Mouse (Mus musculus): ENCODE data around the gene Olfr1385.
"Not testable (repeated sequence)": the region's sequence is repeated elsewhere in the genome, so short reads cannot be mapped to it uniquely, and the experiment has no call there.

Gene Olfr1385

DNA sequence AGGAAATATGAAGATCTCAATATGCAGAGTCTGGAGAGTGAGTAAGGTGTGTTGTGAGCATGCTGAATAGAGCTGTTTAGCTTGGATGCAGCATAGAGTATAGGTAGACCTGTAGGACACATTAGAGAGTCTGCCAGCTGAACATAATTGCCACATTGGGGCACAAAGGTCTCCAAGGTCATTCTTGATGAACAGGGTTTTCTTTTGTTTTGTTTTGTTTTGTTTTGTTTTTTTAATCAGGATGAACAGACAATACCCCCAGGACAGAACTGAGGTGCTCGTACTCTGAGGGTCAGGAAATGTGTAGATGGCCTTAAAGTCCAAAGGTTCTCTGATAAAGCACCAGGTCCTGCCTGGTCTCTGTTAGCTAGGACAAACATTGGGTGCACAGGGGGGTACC is at the start of gene Olfr1385:
Gene Olfr1385, plus strand, starts transcription at position 301 of the 400 bp plus-strand sequence.
- DNase-seq (ENCODE audit: low spot score in 2 of 2): not testable (repeated sequence)

DNA sequence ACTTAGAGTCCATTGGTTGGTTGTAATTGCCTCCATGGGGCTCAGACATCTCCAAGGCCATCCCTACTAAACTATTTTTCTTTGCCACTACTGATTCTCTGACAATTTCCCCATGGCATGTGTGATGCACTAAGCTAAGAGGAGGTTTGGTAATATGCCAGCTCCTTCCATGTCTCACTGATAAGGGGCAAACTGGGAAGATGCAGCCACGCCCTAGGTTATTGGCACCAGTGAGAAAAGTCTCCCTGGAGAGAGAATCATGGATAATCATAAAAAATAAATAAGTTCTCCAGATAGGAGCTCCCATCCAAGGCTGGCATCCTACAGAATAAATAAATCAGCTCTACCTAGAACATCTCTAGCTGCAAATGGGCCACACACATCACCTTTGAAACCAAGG is 33.8 kb upstream of the Olfr1385 start, which contains the start of gene Olfr1387:
Gene Olfr1387, plus strand, starts transcription at position 301 of the 400 bp plus-strand sequence.
- no peak for DNase-seq (ENCODE audit: low spot score in 2 of 2)

DNA sequence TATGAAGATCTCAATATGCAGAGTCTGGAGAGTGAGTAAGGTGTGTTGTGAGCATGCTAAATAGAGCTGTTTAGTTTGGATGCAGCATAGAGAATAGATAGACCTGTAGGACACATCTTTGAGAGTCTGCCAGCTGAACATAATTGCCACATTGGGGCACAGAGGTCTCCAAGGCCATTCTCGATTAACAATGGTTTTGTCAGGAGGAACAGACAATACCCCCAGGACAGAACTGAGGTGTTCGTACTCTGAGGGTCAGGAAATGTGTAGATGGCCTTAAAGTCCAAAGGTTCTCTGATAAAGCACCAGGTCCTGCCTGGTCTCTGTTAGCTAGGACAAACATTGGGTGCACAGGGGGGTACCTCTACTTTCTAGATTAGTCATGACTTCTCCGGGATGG is 24.1 kb upstream of the Olfr1385 start, which contains the start of gene Olfr1386:
Gene Olfr1386, plus strand, starts transcription at position 301 of the 400 bp plus-strand sequence.
- not testable (repeated sequence) for DNase-seq (ENCODE audit: low spot score in 2 of 2)

DNA sequence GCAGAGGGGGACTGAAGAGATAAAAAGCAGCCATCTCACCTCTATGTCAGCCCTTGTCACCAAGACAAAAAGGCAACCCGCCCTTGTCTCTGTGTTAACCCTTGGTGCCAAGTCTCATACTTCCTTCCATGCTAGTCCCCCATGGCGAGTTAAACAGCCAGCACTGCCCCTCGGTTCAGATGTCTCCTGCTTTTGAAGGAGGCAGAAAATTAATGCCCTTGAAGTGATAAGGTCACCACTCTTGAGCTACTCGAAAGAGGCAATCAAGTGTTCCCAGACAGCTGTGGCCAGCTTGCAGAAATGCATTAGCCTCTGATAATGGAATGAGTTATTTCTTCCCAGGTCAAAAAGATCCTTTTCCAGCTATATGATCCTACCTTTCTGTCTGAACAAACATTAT is 2.9 kb upstream of the Olfr1385 start:
- DNase-seq (ENCODE audit: low spot score in 2 of 2): no peak

DNA sequence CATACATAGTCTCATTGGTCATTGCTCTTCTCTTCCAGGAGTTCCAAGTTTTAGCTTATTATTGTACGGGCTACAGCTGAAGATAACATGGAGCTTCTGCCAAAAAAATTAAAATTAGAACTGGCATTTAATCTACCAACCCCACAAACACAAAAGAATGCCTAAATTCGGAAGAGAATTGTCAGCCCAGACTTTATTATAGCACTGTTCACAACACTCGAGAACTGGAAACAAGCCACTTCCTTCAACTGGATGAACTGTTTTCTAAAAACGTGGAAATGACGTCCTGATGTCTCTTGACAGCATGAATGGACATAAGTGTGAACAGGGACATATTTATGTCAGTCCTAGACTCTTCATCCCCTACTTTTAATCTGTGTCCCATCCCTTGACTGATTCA is 29.2 kb downstream of the Olfr1385 start:
- no peak for DNase-seq (ENCODE audit: low spot score in 2 of 2)

DNA sequence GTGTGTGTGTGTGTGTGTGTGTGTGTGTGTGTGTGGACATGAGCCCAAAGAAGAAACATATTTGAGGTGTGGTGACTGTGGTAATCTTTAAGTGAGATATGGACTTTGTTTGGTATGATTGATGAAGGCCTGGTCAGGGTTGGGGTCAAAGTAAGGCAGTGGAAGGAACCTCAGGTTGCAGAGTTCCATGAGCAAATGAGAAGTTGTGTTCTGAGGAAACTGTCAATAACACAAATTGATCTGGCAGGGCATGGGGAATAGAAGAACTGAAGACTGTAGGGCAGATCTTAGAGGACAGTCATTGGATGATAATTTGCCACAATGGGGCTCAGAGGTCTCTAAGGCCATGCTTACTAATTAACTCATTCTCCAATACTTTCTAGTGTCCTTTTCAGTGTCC is 30.5 kb downstream of the Olfr1385 start, which contains the start of gene Olfr1383:
Gene Olfr1383, plus strand, starts transcription at position 301 of the 400 bp plus-strand sequence.
- DNase-seq (ENCODE audit: low spot score in 2 of 2): no peak

DNA sequence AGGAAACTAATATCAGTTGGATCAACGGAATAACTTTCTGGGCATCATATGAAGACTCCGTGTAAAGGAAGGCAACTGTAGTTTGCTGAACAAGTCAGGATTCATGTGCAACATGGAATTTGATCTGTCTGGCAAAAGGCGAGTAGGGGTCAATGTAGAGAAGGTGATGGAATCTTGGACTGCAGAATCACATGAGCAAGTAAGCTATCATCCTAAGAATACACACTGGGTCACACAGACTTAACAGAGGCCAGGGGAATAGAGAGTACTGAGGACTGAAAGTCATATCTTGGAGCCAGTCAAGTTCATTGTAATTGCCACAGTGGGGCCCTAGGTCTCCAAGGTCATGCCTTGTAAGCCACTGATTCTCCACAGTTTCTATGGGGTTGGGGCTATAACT is 39.1 kb downstream of the Olfr1385 start, which contains the start of gene Olfr1382:
Gene Olfr1382, plus strand, starts transcription at position 301 of the 400 bp plus-strand sequence.
- no peak for DNase-seq (ENCODE audit: low spot score in 2 of 2)

DNA sequence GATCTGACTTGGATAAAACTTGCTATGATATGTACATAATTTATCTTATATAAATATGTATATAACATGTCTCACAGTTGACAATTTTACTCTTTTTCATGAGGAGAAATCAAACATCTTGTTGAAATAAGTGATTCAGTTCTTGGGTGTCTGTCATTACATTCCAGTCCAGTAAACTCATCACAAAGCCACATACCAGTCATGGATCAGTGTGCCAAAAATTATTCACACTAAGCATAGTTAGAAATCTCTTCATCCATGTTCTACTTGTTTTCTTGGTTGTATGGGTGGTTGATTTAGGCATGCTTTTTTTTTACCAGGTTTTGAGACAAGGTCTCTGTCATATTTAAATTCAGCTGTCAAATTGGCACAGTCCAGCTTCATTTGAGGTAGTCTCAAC is 43.9 kb downstream of the Olfr1385 start:
- DNase-seq (ENCODE audit: low spot score in 2 of 2): no peak

DNA sequence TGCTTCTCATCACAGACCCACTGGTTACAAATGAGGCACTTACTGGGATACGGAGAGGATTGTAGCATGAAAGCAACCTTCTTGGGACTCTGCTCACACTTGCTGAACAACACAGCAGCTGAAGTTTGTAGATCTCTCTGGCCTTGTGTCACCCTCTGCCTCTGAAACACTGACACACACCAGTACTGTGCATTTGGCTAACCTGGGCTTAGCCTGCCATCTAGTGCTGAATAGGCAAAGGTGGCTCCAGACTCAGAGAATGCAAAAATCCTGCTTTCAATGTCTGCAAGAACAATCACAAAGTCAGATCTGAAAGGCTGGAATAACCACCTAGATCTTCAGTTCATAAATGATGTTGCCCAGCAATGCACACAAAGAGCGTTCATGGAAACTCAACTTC is 47.8 kb downstream of the Olfr1385 start:
- DNase-seq (ENCODE audit: low spot score in 2 of 2): not testable (repeated sequence)

DNA sequence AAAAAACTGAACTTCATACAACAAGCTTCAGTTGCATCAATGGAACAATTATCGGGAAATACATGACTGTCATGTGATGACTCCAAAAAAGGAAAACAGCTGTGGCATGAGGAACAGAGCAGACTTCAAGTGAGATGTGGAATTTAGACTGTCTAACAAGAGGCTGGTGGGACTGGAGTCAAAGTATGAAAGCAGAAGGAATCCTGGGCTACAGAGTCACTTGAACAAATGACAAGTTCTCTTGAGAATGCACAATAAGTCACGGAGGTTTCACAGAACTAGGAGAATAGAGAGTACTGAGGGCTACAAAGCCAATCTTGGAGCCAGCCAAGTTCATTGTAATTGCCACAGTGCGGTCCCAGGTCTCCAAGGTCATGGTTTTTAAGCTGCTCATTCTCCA is 54.3 kb downstream of the Olfr1385 start, which contains the start of gene Olfr1381:
Gene Olfr1381, plus strand, starts transcription at position 301 of the 400 bp plus-strand sequence.
- not testable (repeated sequence) for DNase-seq (ENCODE audit: low spot score in 2 of 2)

Data from thymus, postnatal 10 days (tissue).